Mouse (Mus musculus): ENCODE results near the gene Npas3.

DNA sequence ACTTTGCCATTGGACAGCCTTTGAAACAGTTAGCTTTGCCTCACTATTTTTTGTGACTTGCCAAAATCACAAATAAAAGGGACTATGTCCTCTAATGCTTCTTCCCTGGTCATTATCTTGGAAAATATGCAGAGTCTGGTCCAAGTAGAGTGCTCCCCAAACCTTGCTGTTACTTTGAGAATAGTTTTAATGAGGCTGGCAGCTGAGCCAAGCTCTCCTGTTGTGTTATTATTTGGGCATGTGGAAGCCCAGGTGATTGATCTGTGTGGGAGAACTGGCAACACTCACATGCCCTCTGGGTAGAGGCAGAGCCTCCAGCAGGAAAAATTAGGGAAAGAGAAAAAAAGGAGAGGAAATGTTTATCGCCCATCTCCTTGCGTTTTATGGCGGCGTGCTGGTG is 500.9 kb downstream of the Npas3 start:
- TF ChIP-seq CTCF (IDR thresholded peaks at IDR 0.05; ENCODE audit: insufficient read depth, low read depth, low read length) (no peak), POLR2A (IDR thresholded peaks at IDR 0.05; ENCODE audit: insufficient read depth, low read depth, low read length) (no peak)

Measured in olfactory bulb, adult 2 months (tissue).